Mouse (Mus musculus) adipocyte (in vitro differentiated cells): ENCODE data around the gene Fam71d.

Experiments used
- DNase-seq: peaks from one replicate; pipeline ENCODE4 v3.0.0-alpha.2; 2016; ENCODE audit warnings: low spot score

Fam71d gene

GRCm38 (mm10) chr12:78773211-78773610, 81.9 kb downstream of the Fam71d start:
- DNase-seq, result no peak

GRCm38 (mm10) chr12:78777916-78778315, 86.6 kb downstream of the Fam71d start:
- DNase-seq, result no peak

GRCm38 (mm10) chr12:78778423-78779067, 87.2 kb downstream of the Fam71d start:
- DNase-seq, result peak; percentile 26
